Mouse (Mus musculus) stomach, embryonic 14.5 days (tissue): Measurements from ENCODE around the gene Zcchc17. TPM values are rescaled to one million over a fixed set of nuclear protein-coding genes. Genes with fewer than 3 reads are reported as not detected.
A peak's percentile ranks its signal among the peaks of the same experiment; 100 is the strongest.

Experiments
- ATAC-seq: fragments of 200-750 bp; cut with Nextera tagmentation; 2 replicates; pipeline ENCODE4 v1.8.0; 2017; ENCODE audit warnings: low read depth, moderate TSS enrichment; ENCODE audit not compliant: insufficient number of reproducible peaks, insufficient read depth, low FRiP score
- H3K27ac ChIP-seq: fragments of 300-500 bp; sonication (generic); 2 replicates; pipeline ENCODE4 v1.5.1; 2014; ENCODE audit warnings: mild to moderate bottlenecking, low read length, moderate library complexity, mixed read lengths
- H3K27me3 ChIP-seq: fragments of 300-500 bp; sonication (generic); 2 replicates; pipeline ENCODE4 v1.6.1; 2014; ENCODE audit warnings: low read length, control low read depth, mixed read lengths; ENCODE audit not compliant: control insufficient read depth, insufficient read depth
- H3K36me3 ChIP-seq: fragments of 300-500 bp; sonication (generic); 2 replicates; pipeline ENCODE4 v1.6.1; 2014; ENCODE audit warnings: mild to moderate bottlenecking, control low read depth, low read length, moderate library complexity, mixed read lengths; ENCODE audit not compliant: control insufficient read depth, insufficient read depth
- H3K4me1 ChIP-seq: fragments of 300-500 bp; sonication (generic); 2 replicates; pipeline ENCODE4 v1.6.1; 2014; ENCODE audit warnings: low read length, control low read depth, mixed read lengths; ENCODE audit not compliant: control insufficient read depth, insufficient read depth
- H3K4me2 ChIP-seq: fragments of 300-500 bp; sonication (generic); replicated peaks from 2 replicates; pipeline ENCODE4 v1.6.1; 2014; ENCODE audit warnings: low read depth, low read length, control low read depth
- H3K4me3 ChIP-seq: fragments of 300-500 bp; sonication (generic); 2 replicates; pipeline ENCODE4 v1.5.1; 2014; ENCODE audit warnings: low read depth, low read length, control low read depth
- H3K9ac ChIP-seq: fragments of 300-500 bp; sonication (generic); replicated peaks from 2 replicates; pipeline ENCODE4 v1.6.1; 2014; ENCODE audit warnings: low read depth, mild to moderate bottlenecking, control low read depth, low read length, moderate library complexity, mixed read lengths
- H3K9me3 ChIP-seq: fragments of 300-500 bp; sonication (generic); 2 replicates; pipeline ENCODE4 v1.6.1; 2016; ENCODE audit warnings: low read depth, low read length, control low read depth; ENCODE audit not compliant: control insufficient read depth
- WGBS: fragments of 180-500 bp; shearing (Covaris S2); extraction: QIAGEN DNeasy Blood & Tissue Kit; methylation state at CpG from one replicate; pipeline ENCODE4 v1.1.7; 2014; 5-methylcytosine and 5-hydroxymethylcytosine counted together
- polyA plus RNA-seq: library from polyadenylated mRNA; unstranded; fragments of >200 nt; fragmentation: Nextera tagmentation; extraction: Ambion mirVana; gene quantifications from 2 replicates; pipeline ENCODE4 v1.2.1, GENCODE M21; 2014

Zcchc17 gene
- polyA plus RNA-seq, 1 experiment from 2014 or later: 71.2 TPM

DNA sequence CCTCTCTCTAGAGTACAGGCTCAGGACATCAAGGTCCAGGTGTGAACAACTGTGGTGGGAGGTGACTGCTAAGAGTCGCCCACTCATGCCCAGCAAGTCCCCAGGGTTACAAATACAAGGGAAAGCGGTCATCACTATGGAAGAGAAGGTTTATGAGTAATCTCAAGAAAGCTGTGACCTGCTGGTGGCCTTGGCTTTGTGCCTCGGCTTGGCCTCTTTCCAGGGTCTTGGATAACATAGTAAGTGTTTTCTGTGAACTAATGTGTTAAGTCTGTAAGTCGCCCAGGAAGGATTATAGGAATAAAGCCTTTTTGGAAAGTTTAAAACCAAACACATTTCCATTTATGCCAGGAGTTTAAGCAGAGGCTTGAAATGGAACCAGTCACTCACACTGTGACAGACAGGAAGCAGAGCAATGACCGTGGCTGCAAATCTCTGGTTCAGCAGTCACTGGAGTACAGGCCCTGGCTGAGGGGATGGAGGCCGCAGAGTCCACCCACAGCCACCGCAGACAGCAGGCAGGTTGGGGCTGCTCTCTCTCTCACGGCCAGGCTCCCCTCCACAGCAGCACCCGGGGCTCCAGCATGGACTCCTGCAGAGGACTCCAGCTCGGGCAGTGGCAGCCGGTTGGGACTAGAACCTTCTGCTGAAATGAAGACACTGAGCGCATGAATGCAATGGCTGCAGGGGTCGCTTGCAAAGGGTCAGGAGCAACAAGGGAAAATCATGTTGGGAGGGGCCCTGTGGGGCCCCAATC, 43.8 kb downstream of the Zcchc17 start:
- Histone ChIP-seq H3K27ac (no peak overlapping the region), H3K4me2 (no peak overlapping the region), H3K9ac (no peak overlapping the region), H3K9me3 (no peaks in the 10 kb centered on the region), H3K36me3 (peaks cover 7% of the 10 kb centered on the region; the same call in 1 of the 2 replicates), H3K27me3 (no peaks in the 10 kb centered on the region), H3K4me1 (peaks cover 9% of the 10 kb centered on the region; the same call in 1 of the 2 replicates), H3K4me3 (no peak overlapping the region)
- no peak for ATAC-seq
- 66% methylated on average over 13 of the region's 13 CpGs for WGBS

- Histone ChIP-seq H3K9me3 (no peaks in the 10 kb centered on the region), H3K4me2 (no peak overlapping the region), H3K27me3 (no peaks in the 10 kb centered on the region), H3K9ac (no peak overlapping the region), H3K27ac (no peak overlapping the region), H3K36me3 (peaks cover 7% of the 10 kb centered on the region; the same call in 1 of the 2 replicates), H3K4me3 (no peak overlapping the region), H3K4me1 (peaks cover 9% of the 10 kb centered on the region; the same call in 1 of the 2 replicates)
- WGBS: 93% methylated on average over 4 of the region's 4 CpGs
- ATAC-seq: no peak
These were observed 46.2 kb downstream of the Zcchc17 start for GRCm38 (mm10) chr4:130313552-130313951.

DNA sequence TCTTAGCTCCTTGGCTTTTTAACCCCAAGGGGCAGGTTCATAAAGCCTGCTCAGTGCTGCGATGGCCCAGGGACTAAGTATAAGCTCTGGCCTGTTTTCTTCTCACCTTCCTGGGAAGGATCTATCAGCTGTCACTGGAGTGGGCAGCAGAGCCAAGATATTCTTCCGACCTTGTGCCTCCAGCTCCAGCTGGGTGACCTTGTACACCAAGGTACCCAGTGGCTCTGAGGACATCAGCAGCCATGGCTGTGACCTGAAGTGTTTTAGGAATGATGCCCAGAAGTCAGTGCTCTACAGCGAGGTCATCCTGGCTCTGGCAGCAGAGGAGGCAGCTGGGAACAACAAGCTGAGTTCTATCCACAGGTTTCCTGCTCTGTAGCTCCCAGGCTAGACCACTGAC, 47.2 kb downstream of the Zcchc17 start:
- Histone ChIP-seq H3K4me2 (no peak overlapping the region), H3K9ac (no peak overlapping the region), H3K27ac (no peak overlapping the region), H3K36me3 (peaks cover 7% of the 10 kb centered on the region; the same call in 1 of the 2 replicates), H3K4me1 (peaks cover 9% of the 10 kb centered on the region; the same call in 1 of the 2 replicates), H3K4me3 (no peak overlapping the region), H3K9me3 (no peaks in the 10 kb centered on the region), H3K27me3 (peaks cover 4% of the 10 kb centered on the region; the same call in 1 of the 2 replicates)
- ATAC-seq: no peak
- 88% methylated on average over 3 of the region's 3 CpGs for WGBS

GRCm38 (mm10) chr4:130309254-130309653, 50.5 kb downstream of the Zcchc17 start:
- WGBS: 54% methylated on average over 8 of the region's 8 CpGs
- no peak overlapping the region; the same call in 1 of the 2 replicates for H3K9ac ChIP-seq
- H3K27me3 ChIP-seq: peaks cover 4% of the 10 kb centered on the region; the same call in 1 of the 2 replicates

DNA sequence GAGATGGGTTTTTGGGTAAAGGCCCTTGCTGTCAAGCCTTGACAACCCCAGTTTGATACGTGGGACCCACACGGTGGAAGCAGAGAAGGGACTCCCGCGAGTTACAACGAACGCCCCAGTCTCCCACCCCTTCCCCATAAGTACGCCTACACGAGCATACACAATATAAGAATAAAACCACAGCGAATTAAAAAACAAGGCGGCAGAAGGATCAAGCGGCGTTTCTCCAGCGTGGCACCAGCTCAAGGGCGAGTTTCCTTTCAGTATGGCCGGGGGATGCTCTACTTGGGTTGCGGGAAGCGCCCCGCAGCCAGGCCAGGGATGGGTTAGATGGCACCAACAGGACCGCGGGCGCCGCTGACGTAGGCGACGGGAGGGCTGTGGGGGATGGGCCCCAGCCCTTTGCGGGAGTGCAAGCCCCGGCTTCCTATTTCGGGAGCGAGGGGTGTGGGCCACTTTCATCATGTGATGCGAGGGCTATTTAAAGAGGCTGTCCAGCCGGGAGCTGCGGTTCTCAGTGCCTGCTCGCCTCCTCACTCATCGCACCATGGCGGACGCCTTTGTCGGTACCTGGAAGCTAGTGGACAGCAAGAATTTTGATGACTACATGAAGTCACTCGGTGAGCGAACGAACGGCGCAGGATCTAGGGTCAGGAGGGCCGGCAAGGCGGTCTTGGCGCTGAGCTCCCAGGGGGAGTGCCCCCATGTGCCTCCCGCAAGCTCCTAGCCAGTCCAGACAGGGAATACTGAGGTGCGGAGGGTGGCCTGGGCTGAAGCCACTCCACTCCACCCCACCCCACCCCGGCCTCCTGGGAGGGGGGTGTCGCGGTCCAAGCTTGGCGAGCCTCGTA, 51.3 kb downstream of the Zcchc17 start, which contains the start of the genes Fabp3 and Gm10570:
Fabp3 (plus strand) TSS at position 365 of the 851 bp plus-strand sequence.
Gm10570 (minus strand) TSS at position 444 of the 851 bp plus-strand sequence.
- WGBS: under 1% methylated on average over 51 of the region's 52 CpGs
- peak within 1 kb of the TSS; percentile 18; the same call in 1 of the 2 replicates for H3K9ac ChIP-seq

More at GRCm38 (mm10) chr4:130309254-130309653, 50.5 kb downstream of the Zcchc17 start:
- H3K4me2 ChIP-seq: peak overlapping the region; percentile 93
- H3K9me3 ChIP-seq: no peaks in the 10 kb centered on the region
- ATAC-seq: no peak
- no peaks in the 10 kb centered on the region for H3K4me1 ChIP-seq
- peak overlapping the region; percentile 41; the same call in 1 of the 2 replicates for H3K4me3 ChIP-seq
- H3K27ac ChIP-seq: no peak overlapping the region
- no peaks in the 10 kb centered on the region; the same call in 1 of the 2 replicates for H3K36me3 ChIP-seq

DNA sequence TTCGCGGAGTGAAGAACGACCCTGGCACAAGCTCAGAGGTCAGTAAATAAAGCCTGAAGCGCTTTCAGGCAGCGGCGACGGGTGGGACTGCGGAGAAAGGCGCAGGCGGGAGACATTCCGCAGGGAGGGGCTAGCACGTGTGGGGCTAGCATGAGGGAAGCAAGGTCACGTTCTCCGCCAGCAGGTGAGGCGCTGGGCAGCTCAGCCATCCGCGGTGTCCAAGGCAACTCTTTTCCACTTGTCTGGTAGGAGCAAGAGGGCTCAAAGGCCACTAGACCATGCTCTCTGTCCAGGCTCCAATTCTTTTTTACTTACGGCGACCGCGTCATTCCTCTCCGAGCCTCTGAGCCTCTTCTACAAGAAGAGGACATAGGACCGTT, 51.9 kb downstream of the Zcchc17 start:
- Histone ChIP-seq H3K9ac (no peak overlapping the region), H3K27me3 (peaks cover 4% of the 10 kb centered on the region; the same call in 1 of the 2 replicates), H3K9me3 (no peaks in the 10 kb centered on the region), H3K36me3 (no peaks in the 10 kb centered on the region), H3K27ac (no peak overlapping the region), H3K4me3 (peak overlapping the region; percentile 41), H3K4me1 (no peaks in the 10 kb centered on the region), H3K4me2 (peak overlapping the region; percentile 93)
- no peak for ATAC-seq
- under 1% methylated on average over 23 of the region's 23 CpGs for WGBS

More for the DNA sequence above, 51.3 kb downstream of the Zcchc17 start, which contains the start of the genes Fabp3 and Gm10570:
- Histone ChIP-seq H3K4me3 (peak within 1 kb of the TSS; percentile 41), H3K9me3 (no peaks in the 10 kb centered on the region), H3K4me1 (no peaks in the 10 kb centered on the region), H3K4me2 (peak within 1 kb of the TSS; percentile 93), H3K27ac (no peak within 1 kb of the TSS), H3K27me3 (peaks cover 4% of the 10 kb centered on the region; the same call in 1 of the 2 replicates), H3K36me3 (no peaks in the 10 kb centered on the region; the same call in 1 of the 2 replicates)
- peak; percentile 30; the same call in 1 of the 2 replicates for ATAC-seq

DNA sequence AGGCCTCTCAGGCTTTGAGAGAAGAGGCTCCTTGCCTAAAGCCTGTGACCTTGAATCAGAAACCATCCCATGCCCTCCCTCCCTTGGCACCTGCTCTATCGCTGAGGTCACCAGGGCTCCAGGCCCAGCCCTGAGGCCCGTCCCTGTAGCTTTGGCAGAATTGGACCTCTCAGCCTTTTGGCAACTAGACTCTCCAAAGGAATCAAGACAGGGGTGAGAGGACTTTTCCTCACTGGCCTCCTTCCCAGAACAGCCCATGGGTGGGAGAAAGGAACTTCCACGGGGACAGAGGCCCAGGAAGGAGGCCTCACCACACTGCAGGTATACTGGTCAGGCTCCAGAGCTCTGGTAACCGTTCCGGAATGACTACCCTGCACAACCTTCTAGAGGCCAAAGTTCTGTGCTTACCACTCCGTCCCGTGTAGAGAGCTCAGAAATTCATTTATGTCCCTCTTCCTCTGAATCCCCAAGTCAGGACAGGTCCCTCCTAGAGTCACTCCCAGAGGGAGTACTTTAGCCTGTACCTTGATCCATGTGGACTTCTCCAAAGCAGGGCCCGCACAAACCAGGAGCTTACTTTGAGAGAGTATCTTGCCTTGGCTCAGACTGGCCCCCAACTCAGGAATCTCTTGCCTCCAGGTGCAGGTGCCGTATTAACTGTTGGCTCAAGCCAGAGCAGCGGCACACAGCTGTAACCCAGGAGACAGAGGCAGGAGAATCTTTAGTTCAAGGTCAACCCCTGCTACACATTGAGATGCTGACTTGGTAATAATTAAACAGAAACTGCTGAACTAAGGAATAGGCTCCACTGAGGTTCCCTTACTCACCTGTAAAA, 52.7 kb downstream of the Zcchc17 start:
- WGBS: 75% methylated on average over 10 of the region's 10 CpGs
- H3K4me1 ChIP-seq: no peaks in the 10 kb centered on the region
- ATAC-seq: no peak
- no peak overlapping the region for H3K9ac ChIP-seq
- no peaks in the 10 kb centered on the region for H3K9me3 ChIP-seq
- peak overlapping the region; percentile 41; the same call in 1 of the 2 replicates for H3K4me3 ChIP-seq
- no peaks in the 10 kb centered on the region for H3K36me3 ChIP-seq
- peak overlapping the region; percentile 93; the same call in 1 of the 2 replicates for H3K4me2 ChIP-seq
- H3K27me3 ChIP-seq: peaks cover 4% of the 10 kb centered on the region; the same call in 1 of the 2 replicates
- no peak overlapping the region for H3K27ac ChIP-seq
